Mouse (Mus musculus): ENCODE measurements around the gene Eef1e1. TPM values are rescaled to one million over a fixed set of nuclear protein-coding genes. Genes with fewer than 3 reads are reported as not detected.

The Eef1e1 gene
- total RNA-seq, 1 experiment: 111 TPM

DNA sequence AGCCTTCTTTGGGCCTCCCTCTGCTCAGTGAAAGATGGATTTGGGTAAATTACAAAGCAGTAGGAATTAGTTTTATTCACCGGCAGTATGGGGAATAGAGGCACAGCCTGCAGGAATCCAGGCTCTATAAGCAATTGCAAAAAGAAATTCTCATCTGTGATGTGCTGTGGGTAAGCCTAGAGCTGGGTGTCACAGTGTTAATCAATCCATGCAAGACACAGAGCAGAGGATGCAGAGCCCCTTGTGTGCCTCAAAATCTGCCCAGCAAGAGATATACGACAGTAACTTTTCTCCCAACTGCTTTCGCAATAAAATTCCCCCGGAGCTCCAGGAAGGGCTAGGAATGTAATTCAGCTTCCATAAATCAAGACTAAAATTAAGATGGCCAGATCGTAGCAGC is 17.4 kb downstream of the Eef1e1 start:
- no peak for DNase-seq (ENCODE audit: low read depth, low spot score)
- in situ Hi-C loops (cut with MboI; ENCODE audit: low sequenced_read_pairs in 2 of 2, unreplicated experiment in 2 of 2): no loop called here
- Histone ChIP-seq H3K36me3 (ENCODE audit: control insufficient read depth, insufficient read depth, low read length, poor library complexity, severe bottlenecking) (peaks cover 24% of the 10 kb centered on the region), H3K27ac (ENCODE audit: insufficient read depth, low read depth, low read length, poor library complexity, severe bottlenecking) (no peak overlapping the region), H3K9ac (ENCODE audit: insufficient read depth, low read depth, low read length, poor library complexity, severe bottlenecking) (no peak overlapping the region), H3K4me3 (ENCODE audit: insufficient read depth in 1 of 2, low read depth in 1 of 2, low read length in 2 of 2, poor library complexity in 1 of 2, severe bottlenecking in 1 of 2) (no peak overlapping the region), H3K4me1 (ENCODE audit: control insufficient read depth in 2 of 2, insufficient read depth in 2 of 2, low read length in 2 of 2, poor library complexity in 1 of 2) (no peaks in the 10 kb centered on the region), H3K9me3 (ENCODE audit: control insufficient read depth, insufficient read depth, low read depth, low read length) (no peaks in the 10 kb centered on the region)
- no peak for TF ChIP-seq ZNF384 (IDR thresholded peaks at IDR 0.05; ENCODE audit: low read depth, low read length)
- no peak for TF ChIP-seq MAFK (IDR thresholded peaks at IDR 0.05; ENCODE audit: insufficient read depth, low read depth, low read length)
- TF ChIP-seq CHD2 (IDR thresholded peaks at IDR 0.05; ENCODE audit: low read depth, low read length): no peak
- no peak for TF ChIP-seq ZC3H11A (IDR thresholded peaks at IDR 0.05; ENCODE audit: borderline replicate concordance, low read depth, low read length)
- no peak for TF ChIP-seq HCFC1 (IDR thresholded peaks at IDR 0.05; ENCODE audit: borderline replicate concordance, insufficient read depth, low read length)

- TF ChIP-seq ZNF384 (IDR thresholded peaks at IDR 0.05; ENCODE audit: low read depth, low read length): no peak
- TF ChIP-seq HCFC1 (IDR thresholded peaks at IDR 0.05; ENCODE audit: borderline replicate concordance, insufficient read depth, low read length): no peak
- TF ChIP-seq CHD2 (IDR thresholded peaks at IDR 0.05; ENCODE audit: low read depth, low read length): no peak
- TF ChIP-seq MAFK (IDR thresholded peaks at IDR 0.05; ENCODE audit: insufficient read depth, low read depth, low read length): no peak
- TF ChIP-seq ZC3H11A (IDR thresholded peaks at IDR 0.05; ENCODE audit: borderline replicate concordance, low read depth, low read length): no peak
- in situ Hi-C loops (cut with MboI; ENCODE audit: low sequenced_read_pairs in 2 of 2, unreplicated experiment in 2 of 2): no loop called here
- Histone ChIP-seq H3K4me3 (ENCODE audit: insufficient read depth in 1 of 2, low read depth in 1 of 2, low read length in 2 of 2, poor library complexity in 1 of 2, severe bottlenecking in 1 of 2) (no peak overlapping the region), H3K9me3 (ENCODE audit: control insufficient read depth, insufficient read depth, low read depth, low read length) (no peaks in the 10 kb centered on the region), H3K36me3 (ENCODE audit: control insufficient read depth, insufficient read depth, low read length, poor library complexity, severe bottlenecking) (peaks cover 24% of the 10 kb centered on the region), H3K4me1 (ENCODE audit: control insufficient read depth in 2 of 2, insufficient read depth in 2 of 2, low read length in 2 of 2, poor library complexity in 1 of 2) (no peaks in the 10 kb centered on the region), H3K9ac (ENCODE audit: insufficient read depth, low read depth, low read length, poor library complexity, severe bottlenecking) (no peak overlapping the region), H3K27ac (ENCODE audit: insufficient read depth, low read depth, low read length, poor library complexity, severe bottlenecking) (no peak overlapping the region)
- DNase-seq (ENCODE audit: low read depth, low spot score): no peak
These were observed 17.9 kb downstream of the Eef1e1 start for GRCm38 (mm10) chr13:38640961-38641360.

- no peaks in the 10 kb centered on the region for H3K9me3 ChIP-seq (ENCODE audit: control insufficient read depth, insufficient read depth, low read depth, low read length)
- no peak overlapping the region for H3K27ac ChIP-seq (ENCODE audit: insufficient read depth, low read depth, low read length, poor library complexity, severe bottlenecking)
- DNase-seq (ENCODE audit: low read depth, low spot score): no peak
- no peak overlapping the region for H3K9ac ChIP-seq (ENCODE audit: insufficient read depth, low read depth, low read length, poor library complexity, severe bottlenecking)
- in situ Hi-C loops (cut with MboI; ENCODE audit: low sequenced_read_pairs in 2 of 2, unreplicated experiment in 2 of 2): no loop called here
- peaks cover 2 to 4% of the 10 kb centered on the region in 2 experiments; a peak in 3 of 4 replicates for H3K4me1 ChIP-seq (ENCODE audit: control insufficient read depth in 2 of 2, insufficient read depth in 2 of 2, low read length in 2 of 2, poor library complexity in 1 of 2)
- TF ChIP-seq MAFK (IDR thresholded peaks at IDR 0.05; ENCODE audit: insufficient read depth, low read depth, low read length) (no peak), ZNF384 (IDR thresholded peaks at IDR 0.05; ENCODE audit: low read depth, low read length) (no peak), HCFC1 (IDR thresholded peaks at IDR 0.05; ENCODE audit: borderline replicate concordance, insufficient read depth, low read length) (no peak), CHD2 (IDR thresholded peaks at IDR 0.05; ENCODE audit: low read depth, low read length) (no peak), ZC3H11A (IDR thresholded peaks at IDR 0.05; ENCODE audit: borderline replicate concordance, low read depth, low read length) (no peak)
- no peak overlapping the region for H3K4me3 ChIP-seq (ENCODE audit: insufficient read depth in 1 of 2, low read depth in 1 of 2, low read length in 2 of 2, poor library complexity in 1 of 2, severe bottlenecking in 1 of 2)
- peaks cover 6% of the 10 kb centered on the region for H3K36me3 ChIP-seq (ENCODE audit: control insufficient read depth, insufficient read depth, low read length, poor library complexity, severe bottlenecking)
These were observed 20.2 kb downstream of the Eef1e1 start for GRCm38 (mm10) chr13:38638694-38639093.

DNA sequence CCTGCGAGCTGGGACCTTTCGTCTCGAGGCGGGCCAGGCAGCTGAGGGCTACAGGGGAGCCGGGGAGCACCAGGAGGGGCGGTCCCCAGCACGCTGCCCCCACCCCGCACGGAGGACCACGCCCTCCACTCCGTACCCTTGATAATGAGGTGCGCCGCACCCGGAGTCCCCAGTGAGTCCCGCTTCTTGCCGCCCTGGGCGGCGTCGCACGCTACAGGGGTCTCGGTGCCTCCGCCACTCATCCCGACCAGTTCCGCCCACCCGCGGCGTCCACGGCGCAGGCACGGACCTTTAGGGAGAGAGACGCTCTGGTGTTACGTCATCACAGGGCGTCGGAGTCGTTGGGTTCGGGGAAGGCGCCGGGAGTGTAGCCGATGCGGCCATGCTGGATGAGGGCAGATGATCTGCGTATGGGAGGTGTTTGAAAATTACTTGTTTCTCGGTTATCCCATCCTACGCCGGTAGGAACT is 24.0 kb downstream of the Eef1e1 start, which contains the start of gene Bloc1s5:
Bloc1s5 (minus strand) TSS at position 310 of the 470 bp plus-strand sequence.
- Histone ChIP-seq H3K9me3 (ENCODE audit: control insufficient read depth, insufficient read depth, low read depth, low read length) (no peaks in the 10 kb centered on the region), H3K27ac (ENCODE audit: insufficient read depth, low read depth, low read length, poor library complexity, severe bottlenecking) (no peak within 1 kb of the TSS), H3K9ac (ENCODE audit: insufficient read depth, low read depth, low read length, poor library complexity, severe bottlenecking) (peak within 1 kb of the TSS; percentile 80), H3K36me3 (ENCODE audit: control insufficient read depth, insufficient read depth, low read length, poor library complexity, severe bottlenecking) (peaks cover 2% of the 10 kb centered on the region; the same call in 1 of the 2 replicates), H3K4me1 (ENCODE audit: control insufficient read depth in 2 of 2, insufficient read depth in 2 of 2, low read length in 2 of 2, poor library complexity in 1 of 2) (peaks cover 2 to 4% of the 10 kb centered on the region in 2 experiments; a peak in 3 of 4 replicates), H3K4me3 (ENCODE audit: insufficient read depth in 1 of 2, low read depth in 1 of 2, low read length in 2 of 2, poor library complexity in 1 of 2, severe bottlenecking in 1 of 2) (peak within 1 kb of the TSS; percentile 83 to 92)
- TF ChIP-seq MAFK (IDR thresholded peaks at IDR 0.05; ENCODE audit: insufficient read depth, low read depth, low read length) (no peak), HCFC1 (IDR thresholded peaks at IDR 0.05; ENCODE audit: borderline replicate concordance, insufficient read depth, low read length) (peak; percentile 94), ZNF384 (IDR thresholded peaks at IDR 0.05; ENCODE audit: low read depth, low read length) (no peak), CHD2 (IDR thresholded peaks at IDR 0.05; ENCODE audit: low read depth, low read length) (no peak), ZC3H11A (IDR thresholded peaks at IDR 0.05; ENCODE audit: borderline replicate concordance, low read depth, low read length) (peak; percentile 1; the same call in 1 of the 2 replicates)
- peak; percentile 95 for DNase-seq (ENCODE audit: low read depth, low spot score)
- in situ Hi-C loops (cut with MboI; ENCODE audit: low sequenced_read_pairs in 2 of 2, unreplicated experiment in 2 of 2): no loop called here

All from ES-E14 (cell line).